Mouse (Mus musculus): ENCODE data around the gene Tnik.

DNA sequence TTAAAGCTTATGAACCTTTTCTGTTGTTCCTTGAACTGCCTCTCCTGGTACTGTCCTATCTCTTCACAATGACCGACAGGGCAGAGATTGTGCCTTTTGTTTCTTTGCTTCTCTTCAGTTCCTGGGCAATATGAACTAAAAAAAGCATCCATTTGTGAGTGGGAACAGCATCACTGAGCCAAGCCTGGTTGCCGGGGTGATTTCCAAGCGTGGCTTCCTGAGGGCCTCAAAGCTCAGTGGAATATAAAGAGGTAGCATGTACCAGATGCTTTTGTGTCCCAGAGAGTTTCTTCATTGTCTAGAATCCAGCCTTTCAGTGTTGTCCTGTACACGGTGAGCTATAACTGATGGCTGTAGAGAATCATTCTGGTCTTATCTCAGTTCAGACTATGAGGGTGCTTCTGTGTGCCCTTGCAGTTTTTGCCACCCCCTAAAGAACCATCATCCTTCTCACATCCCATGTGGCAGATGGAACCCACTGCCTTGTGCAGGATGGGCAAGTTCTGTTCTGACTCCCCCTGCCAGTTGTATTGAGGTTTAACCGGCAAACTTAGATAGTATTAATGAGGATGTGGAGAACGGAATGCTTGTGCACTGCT is 246.4 kb downstream of the Tnik start:
- no peak for TF ChIP-seq CTCF (IDR thresholded peaks at IDR 0.05; ENCODE audit: control insufficient read depth, insufficient read depth, insufficient read length)
- TF ChIP-seq MYOD1 (IDR thresholded peaks at IDR 0.05; ENCODE audit: control insufficient read depth, insufficient read length, low read depth): no peak
- no peak for TF ChIP-seq USF1 (IDR thresholded peaks at IDR 0.05; ENCODE audit: low read depth)
- no peak for TF ChIP-seq MAX (IDR thresholded peaks at IDR 0.05)

All from C2C12 (cell line).